Mouse (Mus musculus) MEL (cell line): ENCODE measurements around the gene Gli1. TPM values are rescaled to one million over a fixed set of nuclear protein-coding genes. Genes with fewer than 3 reads are reported as not detected.

ENCODE experiments used
- DNase-seq: peaks from one replicate; pipeline ENCODE4 v3.0.0; 2011; ENCODE audit warnings: low read depth, low spot score
- H3K27ac ChIP-seq: 2 replicates; pipeline ENCODE4 v1.5.1; 2012; ENCODE audit warnings: low read depth, mild to moderate bottlenecking, control low read depth, low read length, moderate library complexity; ENCODE audit not compliant: control insufficient read depth
- H3K27me3 ChIP-seq, 2 experiments: fragments of 150-350 bp in 1 of 2; sonication (generic) in 1 of 2; 2 replicates each; pipeline ENCODE4 v1.6.1; 2012; ENCODE audit warnings: low read length in 2 of 2, mild to moderate bottlenecking in 2 of 2, improper control_type of control experiment in 1 of 2, moderate library complexity in 1 of 2; ENCODE audit not compliant: insufficient read depth in 2 of 2, control insufficient read depth in 1 of 2
- H3K36me3 ChIP-seq, 2 experiments: 2 replicates each; pipeline ENCODE4 v1.6.1; 2012 to 2014; ENCODE audit warnings: low read length in 2 of 2, improper control_type of control experiment in 1 of 2, inconsistent platforms in 1 of 2, mild to moderate bottlenecking in 1 of 2; ENCODE audit not compliant: insufficient read depth in 2 of 2, control insufficient read depth in 1 of 2
- H3K4me1 ChIP-seq, 2 experiments: fragments of 150-350 bp in 1 of 2; sonication (generic) in 1 of 2; 2 replicates each; pipeline ENCODE4 v1.6.1; 2012; ENCODE audit warnings: low read length in 2 of 2, improper control_type of control experiment in 1 of 2, mild to moderate bottlenecking in 1 of 2; ENCODE audit not compliant: insufficient read depth in 2 of 2, control insufficient read depth in 1 of 2
- H3K4me3 ChIP-seq, 2 experiments: fragments of 150-350 bp in 1 of 2; sonication (generic) in 1 of 2; 2 replicates each; pipeline ENCODE4 v1.5.1; 2012; ENCODE audit warnings: low read depth in 2 of 2, low read length in 2 of 2, mild to moderate bottlenecking in 2 of 2, moderate library complexity in 2 of 2, control low read depth in 1 of 2, improper control_type of control experiment in 1 of 2; ENCODE audit not compliant: control insufficient read depth in 1 of 2, insufficient read depth in 1 of 2
- H3K79me2 ChIP-seq: 2 replicates; pipeline ENCODE4 v1.6.1; 2012; ENCODE audit warnings: mild to moderate bottlenecking, low read length, moderate library complexity; ENCODE audit not compliant: control insufficient read depth, poor library complexity, insufficient read depth
- H3K9ac ChIP-seq: 2 replicates; pipeline ENCODE4 v1.6.1; 2012; ENCODE audit warnings: low read depth, mild to moderate bottlenecking, control low read depth, low read length, moderate library complexity; ENCODE audit not compliant: control insufficient read depth, poor library complexity, severe bottlenecking
- H3K9me3 ChIP-seq: fragments of 150-350 bp; sonication (generic); replicated peaks from 2 replicates; pipeline ENCODE4 v1.6.1; 2012; ENCODE audit warnings: mild to moderate bottlenecking, low read length, improper control_type of control experiment, moderate library complexity; ENCODE audit not compliant: insufficient read depth
- CHD1 ChIP-seq: IDR thresholded peaks from 2 replicates; pipeline ENCODE4 v1.6.1; 2012; ENCODE audit warnings: low read depth, mild to moderate bottlenecking, inconsistent platforms, low read length, improper control_type of control experiment
- CTCF ChIP-seq, 3 experiments: IDR thresholded peaks in 2 of 3; conservative IDR thresholded peaks in 1 of 3; 2 replicates each; pipeline ENCODE4 v1.5.1; 2011 to 2012; ENCODE audit warnings: low read length in 3 of 3, low read depth in 2 of 3, mild to moderate bottlenecking in 2 of 3, improper control_type of control experiment in 1 of 3, inconsistent platforms in 1 of 3, mixed read lengths in 1 of 3, moderate library complexity in 1 of 3; ENCODE audit not compliant: control insufficient read depth in 1 of 3, insufficient read depth in 1 of 3, poor library complexity in 1 of 3, severe bottlenecking in 1 of 3
- E2F4 ChIP-seq: IDR thresholded peaks from 2 replicates; pipeline ENCODE4 v1.6.1; 2011; ENCODE audit warnings: low read depth, low read length, improper control_type of control experiment, borderline replicate concordance
- ELF1 ChIP-seq: IDR thresholded peaks from 2 replicates; pipeline ENCODE4 v1.6.1; 2014; ENCODE audit warnings: low read depth, mild to moderate bottlenecking, inconsistent platforms, low read length, improper control_type of control experiment, moderate library complexity
- ETS1 ChIP-seq: IDR thresholded peaks from 2 replicates; pipeline ENCODE4 v1.6.1; 2012; ENCODE audit warnings: low read depth, mild to moderate bottlenecking, inconsistent platforms, low read length, improper control_type of control experiment, moderate library complexity
- GATA1 ChIP-seq: IDR thresholded peaks from 2 replicates; pipeline ENCODE4 v1.6.1; 2011; ENCODE audit warnings: low read depth, low read length, improper control_type of control experiment
- HCFC1 ChIP-seq: IDR thresholded peaks from 2 replicates; pipeline ENCODE4 v1.6.1; 2012; ENCODE audit warnings: low read depth, mild to moderate bottlenecking, inconsistent platforms, low read length, improper control_type of control experiment, moderate library complexity
- MAFK ChIP-seq: IDR thresholded peaks from 2 replicates; pipeline ENCODE4 v1.6.1; 2011; ENCODE audit warnings: low read depth, mild to moderate bottlenecking, low read length, improper control_type of control experiment, borderline replicate concordance
- MAX ChIP-seq: IDR thresholded peaks from 2 replicates; pipeline ENCODE4 v1.6.1; 2011; ENCODE audit warnings: low read length, improper control_type of control experiment
- MAZ ChIP-seq: IDR thresholded peaks from 2 replicates; pipeline ENCODE4 v1.6.1; 2012; ENCODE audit warnings: low read depth, mild to moderate bottlenecking, inconsistent platforms, low read length, improper control_type of control experiment
- MEF2A ChIP-seq: IDR thresholded peaks from 2 replicates; pipeline ENCODE4 v1.6.1; 2014; ENCODE audit warnings: low read depth, mild to moderate bottlenecking, inconsistent platforms, low read length, improper control_type of control experiment; ENCODE audit not compliant: poor library complexity, insufficient replicate concordance, severe bottlenecking; ENCODE audit errors: extremely low read depth
- MYC ChIP-seq: IDR thresholded peaks from 2 replicates; pipeline ENCODE4 v1.6.1; 2011; ENCODE audit warnings: low read depth, mild to moderate bottlenecking, low read length, improper control_type of control experiment, moderate library complexity
- NRF1 ChIP-seq: IDR thresholded peaks from 2 replicates; pipeline ENCODE4 v1.6.1; 2014; ENCODE audit warnings: low read depth, mild to moderate bottlenecking, inconsistent platforms, low read length, improper control_type of control experiment, moderate library complexity; ENCODE audit not compliant: poor library complexity, insufficient read depth, severe bottlenecking
- POLR2A ChIP-seq, 2 experiments: IDR thresholded peaks; 2 replicates each; pipeline ENCODE4 v1.6.1; 2011 to 2012; ENCODE audit warnings: low read length in 2 of 2, mild to moderate bottlenecking in 2 of 2, control low read depth in 1 of 2, improper control_type of control experiment in 1 of 2, low read depth in 1 of 2, moderate library complexity in 1 of 2; ENCODE audit not compliant: control insufficient read depth in 1 of 2, insufficient read depth in 1 of 2, poor library complexity in 1 of 2
- POLR2AphosphoS2 ChIP-seq: IDR thresholded peaks from 2 replicates; pipeline ENCODE4 v1.6.1; 2011; ENCODE audit warnings: low read length, improper control_type of control experiment
- POLR2AphosphoS5 ChIP-seq: IDR thresholded peaks from 2 replicates; pipeline ENCODE4 v1.6.1; 2012; ENCODE audit warnings: low read depth, borderline replicate concordance, mild to moderate bottlenecking, inconsistent platforms, low read length, moderate library complexity, mixed read lengths
- RAD21 ChIP-seq: IDR thresholded peaks from 2 replicates; pipeline ENCODE4 v1.6.1; 2011; ENCODE audit warnings: mild to moderate bottlenecking, low read depth, low read length, improper control_type of control experiment
- RCOR1 ChIP-seq: IDR thresholded peaks from 2 replicates; pipeline ENCODE4 v1.6.1; 2012; ENCODE audit warnings: low read depth, mild to moderate bottlenecking, inconsistent platforms, low read length, improper control_type of control experiment
- SIN3A ChIP-seq: IDR thresholded peaks from 2 replicates; pipeline ENCODE4 v1.6.1; 2012; ENCODE audit warnings: low read length, improper control_type of control experiment, inconsistent platforms
- SMC3 ChIP-seq: IDR thresholded peaks from 2 replicates; pipeline ENCODE4 v1.6.1; 2011; ENCODE audit warnings: low read depth, low read length, improper control_type of control experiment
- TBP ChIP-seq: IDR thresholded peaks from 2 replicates; pipeline ENCODE4 v1.8.0; 2011; ENCODE audit warnings: low read depth, low read length, improper control_type of control experiment
- TCF12 ChIP-seq: IDR thresholded peaks from 2 replicates; pipeline ENCODE4 v1.6.1; 2014; ENCODE audit warnings: low read depth, mild to moderate bottlenecking, inconsistent platforms, low read length, improper control_type of control experiment, moderate library complexity
- UBTF ChIP-seq: IDR thresholded peaks from 2 replicates; pipeline ENCODE4 v1.6.1; 2012; ENCODE audit warnings: low read depth, mild to moderate bottlenecking, inconsistent platforms, low read length, improper control_type of control experiment, moderate library complexity, borderline replicate concordance; ENCODE audit not compliant: insufficient read depth
- USF1 ChIP-seq: IDR thresholded peaks from 2 replicates; pipeline ENCODE4 v1.6.1; 2014; ENCODE audit warnings: low read depth, mild to moderate bottlenecking, inconsistent platforms, low read length, improper control_type of control experiment, moderate library complexity
- ZKSCAN1 ChIP-seq: IDR thresholded peaks from 2 replicates; pipeline ENCODE4 v1.6.1; 2012; ENCODE audit warnings: low read depth, mild to moderate bottlenecking, inconsistent platforms, low read length, improper control_type of control experiment, moderate library complexity
- ZMIZ1 ChIP-seq: IDR thresholded peaks from 2 replicates; pipeline ENCODE4 v1.6.1; 2012; ENCODE audit warnings: low read depth, mild to moderate bottlenecking, inconsistent platforms, low read length, improper control_type of control experiment, moderate library complexity
- ZNF384 ChIP-seq: IDR thresholded peaks from 2 replicates; pipeline ENCODE4 v1.6.1; 2012; ENCODE audit warnings: low read depth, mild to moderate bottlenecking, inconsistent platforms, low read length, improper control_type of control experiment
- polyA plus RNA-seq, 2 experiments: library from polyadenylated mRNA; stranded (reverse) in 1 of 2; unstranded in 1 of 2; fragments of >175 nt in 1 of 2; fragments of >200 nt in 1 of 2; gene quantifications; 2 replicates each; pipeline versions ENCODE4 v1.2.1 to v1.2.4; 2012; ENCODE audit warnings: low replicate concordance in 2 of 2, low read depth in 1 of 2; ENCODE audit not compliant: insufficient read length in 2 of 2, insufficient read depth in 1 of 2, missing spikeins in 1 of 2
- total RNA-seq: library from RNA; depleted of rRNA; stranded (reverse); fragments of 300-350 nt; gene quantifications from 2 replicates; pipeline ENCODE4 v1.2.3, GENCODE M21; 2012

Gene Gli1
- total and polyA plus RNA-seq, 3 experiments = 1.3 to 8.0 TPM; not detected in 1

- peak overlapping the region; percentile 53 to 89 for H3K4me3 ChIP-seq
- TF ChIP-seq HCFC1 (0 out of 2 replicates have a peak, but pooled peaks have one; percentile 44), RCOR1 (0 out of 2 replicates have a peak, but pooled peaks have one; percentile 8), CHD1 (no peak), ZNF384 (no peak), MAX (peak; percentile 38; the same call in 1 of the 2 replicates), RAD21 (peak; percentile 15), MYC (0 out of 2 replicates have a peak, but pooled peaks have one; percentile 40), POLR2AphosphoS5 (no peak), CTCF (IDR thresholded peaks at IDR 0.05 in 2 of 3, conservative IDR thresholded peaks at IDR 0.05 in 1 of 3; ENCODE audit: control insufficient read depth in 1 of 3, insufficient read depth in 1 of 3, low read depth in 2 of 3, low read length in 3 of 3, poor library complexity in 1 of 3, severe bottlenecking in 1 of 3) (peak; percentile 49 to 66 (median 60)), MAFK (no peak), SMC3 (peak; percentile 55), SIN3A (peak; percentile 45; the same call in 1 of the 2 replicates)
- H3K27ac ChIP-seq = no peak overlapping the region
- no peaks in the 10 kb centered on the region for H3K9me3 ChIP-seq
- peaks cover 8 to 15% of the 10 kb centered on the region in 2 experiments for H3K4me1 ChIP-seq
- peak; percentile 91 for DNase-seq
- H3K9ac ChIP-seq = no peak overlapping the region
- no peaks in the 10 kb centered on the region for H3K27me3 ChIP-seq
- peaks cover 0 to 8% of the 10 kb centered on the region in 2 experiments; a peak in 2 of 4 replicates for H3K36me3 ChIP-seq
- H3K79me2 ChIP-seq = peaks cover 2% of the 10 kb centered on the region; the same call in 1 of the 2 replicates
Measured at GRCm38 (mm10) chr10:127324495-127324894, 17.3 kb downstream of the Gli1 start.

- Histone ChIP-seq H3K9ac (peak overlapping the region; percentile 71), H3K9me3 (no peaks in the 10 kb centered on the region), H3K27ac (peak overlapping the region; percentile 64), H3K36me3 (peaks cover 0 to 11% of the 10 kb centered on the region in 2 experiments; a peak in 2 of 4 replicates), H3K27me3 (no peaks in the 10 kb centered on the region), H3K4me3 (peak overlapping the region; percentile 53 to 89), H3K4me1 (peaks cover 11 to 19% of the 10 kb centered on the region in 2 experiments), H3K79me2 (peaks cover 2% of the 10 kb centered on the region; the same call in 1 of the 2 replicates)
- DNase-seq = peak; percentile 85
- no peak for TF ChIP-seq CHD1
- TF ChIP-seq ETS1 = 0 out of 2 replicates have a peak, but pooled peaks have one; percentile 45
- TF ChIP-seq POLR2AphosphoS2 = no peak
- TF ChIP-seq MAZ = peak; percentile 98
- TF ChIP-seq ELF1 = peak; percentile 78
- no peak for TF ChIP-seq POLR2AphosphoS5
- peak; percentile 62; the same call in 1 of the 2 replicates for TF ChIP-seq HCFC1
- no peak for TF ChIP-seq USF1
- TF ChIP-seq POLR2A (IDR thresholded peaks at IDR 0.05; ENCODE audit: control insufficient read depth in 1 of 2, insufficient read depth in 1 of 2, low read depth in 1 of 2, low read length in 2 of 2, poor library complexity in 1 of 2) = peak in 1 of 2 experiments; percentile 58; a peak in 2 of 4 replicates
- TF ChIP-seq MEF2A = no peak
- TF ChIP-seq TCF12 = 0 out of 2 replicates have a peak, but pooled peaks have one; percentile 8
- TF ChIP-seq MAX = no peak
- no peak for TF ChIP-seq CTCF (IDR thresholded peaks at IDR 0.05 in 2 of 3, conservative IDR thresholded peaks at IDR 0.05 in 1 of 3; ENCODE audit: control insufficient read depth in 1 of 3, insufficient read depth in 1 of 3, low read depth in 2 of 3, low read length in 3 of 3, poor library complexity in 1 of 3, severe bottlenecking in 1 of 3)
- no peak for TF ChIP-seq SMC3
- TF ChIP-seq UBTF = no peak
- peak; percentile 63 for TF ChIP-seq TBP
- TF ChIP-seq NRF1 = peak; percentile 18; the same call in 1 of the 2 replicates
- peak; percentile 67 for TF ChIP-seq SIN3A
- TF ChIP-seq ZNF384 = peak; percentile 90
- no peak for TF ChIP-seq E2F4
- no peak for TF ChIP-seq ZMIZ1
- no peak for TF ChIP-seq GATA1
- TF ChIP-seq ZKSCAN1 = no peak
Measured at GRCm38 (mm10) chr10:127323131-127323855, 18.5 kb downstream of the Gli1 start.
